Mouse (Mus musculus): Measurements from ENCODE around the gene Rasa2.
A peak's percentile ranks its signal among the peaks of the same experiment; 100 is the strongest.
"Not testable (repeated sequence)": the region's sequence is repeated elsewhere in the genome, so short reads cannot be mapped to it uniquely, and the experiment has no call there.

The Rasa2 gene

DNA sequence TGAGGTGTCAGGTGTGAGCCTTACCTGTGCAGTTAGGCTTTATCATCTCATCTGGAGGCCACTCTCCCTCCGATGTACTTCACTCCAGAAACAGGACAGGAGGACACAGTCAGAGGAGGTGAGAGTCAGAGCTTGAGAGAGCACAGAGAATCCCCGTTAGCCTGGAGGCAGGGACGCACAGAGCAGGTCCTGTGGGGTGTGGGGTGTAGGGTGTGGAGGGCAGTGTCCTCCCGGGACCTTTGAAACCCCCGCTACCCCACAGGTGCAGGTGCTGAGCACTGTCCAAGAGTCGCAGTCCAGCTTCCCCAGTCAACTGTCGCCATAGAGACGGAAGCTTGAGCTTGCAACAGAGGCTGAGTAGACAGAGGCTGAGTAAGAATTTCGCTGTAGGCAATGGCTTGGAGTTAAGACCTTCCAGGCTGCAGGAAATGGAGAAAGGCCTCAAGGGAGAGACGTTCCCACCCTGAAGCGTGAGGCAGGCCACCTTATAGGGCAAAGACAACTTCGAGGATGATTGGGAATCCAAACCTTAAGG, 106.4 kb downstream of the Rasa2 start, which contains the start of gene Gm28729:
TSS of gene Gm28729 (minus strand) at position 293 of the 535 bp plus-strand sequence.
- no peak for DNase-seq (ENCODE audit: low spot score)

DNA sequence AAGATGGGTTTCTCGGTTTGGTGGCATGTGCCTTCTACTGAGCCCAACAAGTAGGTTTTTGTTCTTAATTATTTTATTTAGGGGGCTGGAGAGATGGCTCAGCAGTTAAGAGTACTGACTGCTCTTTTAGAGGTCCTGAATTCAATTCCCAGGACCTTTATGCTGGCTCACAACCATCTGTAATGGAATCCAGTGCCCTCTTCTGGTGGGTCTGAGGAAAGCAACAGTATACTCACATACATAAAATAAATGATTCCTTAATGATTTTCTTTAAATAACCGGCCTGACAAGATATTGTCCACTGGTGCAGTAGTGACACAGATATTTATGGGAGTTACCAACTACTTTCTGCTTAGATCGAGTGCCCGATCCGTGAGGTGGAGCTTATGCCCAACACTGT, 108.3 kb downstream of the Rasa2 start:
- DNase-seq (ENCODE audit: low spot score) = no peak

DNA sequence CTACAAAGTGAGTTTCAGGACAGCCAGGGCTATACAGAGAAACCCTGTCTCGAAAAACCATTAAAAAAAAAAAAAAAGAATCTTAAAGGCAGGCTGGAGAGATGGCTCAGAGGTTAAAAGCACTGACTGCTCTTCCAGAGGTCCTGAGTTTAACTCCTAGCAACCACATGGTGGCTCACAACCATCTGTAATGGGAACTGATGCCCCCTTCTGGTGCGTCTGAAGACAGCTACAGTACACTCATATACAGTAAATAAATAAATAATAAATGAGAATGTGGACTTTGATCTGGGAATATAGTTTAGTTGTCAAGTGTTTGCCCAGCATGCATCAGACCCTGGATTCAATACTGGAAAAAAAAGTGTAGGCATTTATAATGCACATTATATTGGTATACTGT, 109.8 kb downstream of the Rasa2 start:
- not testable (repeated sequence) for DNase-seq (ENCODE audit: low spot score)

DNA sequence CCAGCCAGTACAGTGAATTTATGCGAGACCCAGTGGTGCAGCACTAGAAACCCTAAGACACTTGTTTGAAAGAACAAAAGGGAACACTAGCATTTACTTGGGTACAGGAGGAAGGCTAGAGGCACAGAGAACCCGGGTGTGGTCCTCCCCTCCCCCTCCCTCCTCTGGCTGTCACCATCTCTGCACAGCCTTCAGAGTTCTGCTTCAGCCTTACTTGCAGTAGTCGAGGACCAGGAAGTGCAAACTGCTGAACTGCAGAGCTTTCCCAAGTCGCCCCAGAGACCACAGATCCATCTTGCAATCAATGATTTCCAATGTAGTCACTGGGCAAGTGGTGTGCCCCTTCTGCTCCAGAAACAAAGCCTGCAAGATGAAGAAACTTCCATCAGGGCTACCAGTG, 114.0 kb downstream of the Rasa2 start:
- no peak for DNase-seq (ENCODE audit: low spot score)

DNA sequence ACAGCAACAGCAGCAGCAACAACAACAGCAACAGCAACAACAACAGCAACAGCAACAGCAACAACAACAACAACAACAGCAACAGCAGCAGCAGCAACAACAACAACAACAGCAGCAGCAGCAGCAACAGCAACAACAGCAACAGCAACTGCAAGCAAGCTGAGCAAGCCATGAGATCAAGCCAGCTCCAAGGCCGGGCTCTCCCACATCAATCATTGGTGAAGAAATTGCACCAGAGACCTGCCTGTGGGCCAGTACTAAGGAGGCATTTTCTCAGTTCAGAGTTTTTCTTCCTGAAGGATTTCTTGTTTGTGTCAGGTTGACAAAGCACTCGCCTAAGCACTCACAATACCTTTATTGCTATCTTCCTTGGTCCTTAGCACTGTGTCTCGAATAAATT, 114.6 kb downstream of the Rasa2 start:
- DNase-seq (ENCODE audit: low spot score) = no peak

DNA sequence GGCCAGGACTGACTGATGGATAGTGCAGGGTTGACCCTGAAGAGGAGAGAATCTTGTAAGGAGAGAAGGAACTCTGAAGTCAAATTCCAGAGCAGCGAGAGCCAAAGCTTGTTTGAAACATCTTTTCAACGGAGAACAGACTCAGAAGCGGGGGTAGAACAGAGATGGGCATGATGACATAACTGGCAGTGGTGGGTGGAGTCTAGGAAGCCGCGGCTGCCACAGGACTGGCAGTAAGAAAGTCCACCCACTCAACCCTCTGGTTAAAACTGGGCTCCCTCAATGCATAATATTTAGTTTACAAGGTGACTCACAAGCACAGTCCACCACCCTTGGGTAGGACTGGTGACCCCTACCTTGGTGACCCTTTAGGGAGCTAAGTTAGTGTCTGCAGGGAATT, 115.7 kb downstream of the Rasa2 start:
- DNase-seq (ENCODE audit: low spot score) = no peak

DNA sequence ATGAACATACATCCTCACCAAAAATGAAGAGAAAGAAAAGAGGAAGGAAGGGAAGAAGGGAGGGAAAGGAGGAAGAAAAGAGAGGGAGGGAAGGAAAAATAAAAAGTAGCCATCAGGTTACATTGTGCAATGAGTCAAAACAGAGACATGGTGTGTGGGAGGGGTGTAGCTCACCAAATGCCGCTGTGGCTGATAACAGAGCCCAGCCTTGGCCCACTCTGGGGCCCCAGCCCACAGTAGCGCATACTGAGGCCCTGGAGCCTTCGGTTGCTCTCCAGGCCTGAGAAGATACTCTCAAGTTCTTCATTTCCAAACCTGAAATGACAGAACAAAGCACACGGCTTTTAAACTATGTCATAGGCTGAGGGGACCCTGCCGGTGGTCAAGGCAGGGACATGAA, 117.1 kb downstream of the Rasa2 start:
- DNase-seq (ENCODE audit: low spot score) = no peak

DNA sequence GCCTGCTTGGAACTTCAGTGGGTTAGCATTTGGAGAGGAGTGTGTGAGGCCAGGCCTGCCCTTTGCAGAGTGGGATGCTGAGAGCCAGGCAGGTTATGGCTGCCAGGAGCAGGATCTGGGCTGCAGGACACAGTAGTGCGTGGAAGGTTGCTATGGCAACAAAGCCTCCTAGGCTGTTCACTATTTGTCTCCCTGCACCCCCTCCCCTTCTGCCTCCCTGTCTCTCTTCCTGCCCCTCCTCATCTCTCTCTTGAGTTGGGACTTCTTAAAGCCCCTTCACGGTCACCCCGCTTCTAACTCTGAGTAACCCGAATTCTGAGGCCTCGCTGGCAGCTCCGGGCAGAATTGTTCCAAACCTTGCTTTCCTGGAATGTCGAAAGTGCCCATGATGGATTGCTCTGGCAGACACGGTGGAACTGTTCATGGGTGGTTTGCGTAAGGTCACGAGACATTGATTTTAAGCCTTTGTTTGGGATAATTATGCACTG, 125.4 kb downstream of the Rasa2 start:
- DNase-seq (ENCODE audit: low spot score) = peak; percentile 82

DNA sequence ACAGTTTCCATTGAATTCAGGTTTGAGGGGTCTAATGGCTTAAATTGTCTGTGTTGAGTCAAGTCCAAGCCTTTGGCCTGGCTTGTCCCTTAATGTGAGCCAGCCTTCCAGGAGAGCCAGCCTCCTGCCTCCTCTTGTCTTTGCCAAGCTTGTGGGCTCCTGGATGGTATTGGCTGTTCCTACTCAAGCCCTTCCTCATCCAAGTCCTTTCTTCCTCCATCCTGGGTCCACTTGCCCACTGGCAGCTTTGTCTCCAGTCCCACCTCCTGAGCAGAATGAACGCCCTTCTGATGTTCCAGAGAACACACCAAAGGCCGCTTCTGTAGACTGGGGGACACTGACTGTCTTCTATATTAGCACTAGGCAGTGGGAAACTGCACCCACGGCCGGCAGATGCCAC, 126.3 kb downstream of the Rasa2 start:
- no peak for DNase-seq (ENCODE audit: low spot score)

DNA sequence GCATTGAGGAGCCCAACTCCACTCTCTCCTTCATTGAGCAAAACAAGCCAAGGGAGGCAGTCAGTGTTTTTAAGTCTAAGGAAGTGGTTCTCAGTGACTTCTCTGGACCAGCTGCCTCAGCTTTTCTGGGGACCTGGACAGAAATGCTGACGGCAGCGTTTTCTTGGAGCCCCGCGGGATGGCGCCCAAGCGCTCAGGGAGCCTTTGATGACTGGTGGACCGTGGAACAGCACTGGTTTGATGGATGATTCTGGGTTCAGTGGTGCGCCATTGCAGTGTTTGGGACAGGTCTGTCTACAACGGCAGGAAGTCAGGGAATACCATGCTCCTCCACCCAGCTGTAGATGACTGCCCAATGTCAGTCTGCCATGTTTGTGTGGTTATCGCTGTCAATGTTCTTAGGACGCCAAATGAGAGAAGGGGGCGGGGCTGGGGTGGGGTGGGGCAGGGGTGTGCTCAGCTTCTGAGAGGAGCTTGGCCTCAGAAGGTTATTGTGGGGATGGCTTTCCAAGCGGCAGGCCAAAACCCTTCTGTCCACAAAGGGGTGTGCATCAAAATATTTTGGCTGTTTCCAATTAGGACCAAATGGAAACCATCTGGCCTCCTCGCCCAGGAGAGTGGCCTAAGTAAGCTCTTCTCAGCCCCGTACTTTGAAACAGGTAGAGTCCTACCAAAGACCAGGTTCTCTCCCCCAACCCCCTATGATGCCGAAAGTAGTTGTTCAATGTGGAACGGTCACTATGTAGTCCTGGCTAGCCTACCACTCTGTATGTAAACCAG, 127.1 kb downstream of the Rasa2 start:
- DNase-seq (ENCODE audit: low spot score) = peak; percentile 36

DNA sequence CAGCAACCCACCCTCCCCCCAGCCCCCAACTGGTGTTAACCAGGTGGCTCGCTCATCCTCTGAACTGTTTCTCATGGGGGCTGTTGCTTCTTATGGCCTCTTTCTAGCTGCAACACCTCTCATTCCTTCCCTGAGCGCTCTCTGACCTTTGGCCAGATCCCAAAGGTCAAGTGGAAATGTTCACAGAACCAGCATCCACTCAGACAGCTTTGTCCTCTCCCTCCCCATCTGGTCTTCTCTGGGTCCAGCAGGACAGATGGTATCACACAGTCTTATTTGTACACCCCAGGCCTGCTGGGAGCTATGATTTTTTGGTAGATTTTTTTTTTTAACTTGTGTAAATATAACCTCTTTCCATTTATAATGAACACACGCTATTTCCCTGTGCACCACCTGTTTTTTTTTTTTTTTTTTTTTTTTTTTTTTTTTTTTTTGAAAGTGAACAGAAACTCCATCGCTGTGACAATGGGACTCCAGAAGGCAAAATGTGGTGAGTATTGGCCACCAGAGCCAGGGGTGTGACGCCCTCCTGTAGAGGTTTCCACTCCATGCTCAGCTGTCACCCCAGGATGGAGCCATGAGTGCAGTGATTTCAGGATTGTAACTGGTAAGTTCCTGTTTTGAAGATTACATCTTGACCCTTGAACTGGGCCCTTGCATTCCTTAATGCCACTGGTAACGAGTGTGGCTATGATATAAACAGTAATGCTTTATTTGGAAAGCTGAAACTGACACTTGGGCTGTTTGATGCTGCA, 128.4 kb downstream of the Rasa2 start:
- no peak for DNase-seq (ENCODE audit: low spot score)

DNA sequence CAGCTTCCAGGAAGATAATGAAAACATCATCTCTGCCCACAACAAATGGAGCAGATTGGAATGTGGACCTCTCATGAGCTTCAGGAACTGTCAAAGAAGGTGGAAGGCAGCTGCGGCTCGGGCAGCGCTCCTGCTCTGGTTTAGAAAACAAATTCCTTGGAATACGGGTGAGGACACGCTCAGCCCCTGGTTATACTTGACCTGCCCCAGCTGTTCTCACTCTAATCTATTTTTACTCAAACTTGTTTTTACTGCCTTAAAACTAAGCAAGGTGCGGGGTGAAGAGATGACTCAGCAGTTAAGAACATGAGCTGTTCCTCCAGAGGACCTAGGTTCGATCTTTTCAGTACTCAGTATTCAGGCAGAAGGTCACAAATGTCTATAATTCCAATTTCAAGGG, 130.2 kb downstream of the Rasa2 start:
- DNase-seq (ENCODE audit: low spot score) = no peak

DNA sequence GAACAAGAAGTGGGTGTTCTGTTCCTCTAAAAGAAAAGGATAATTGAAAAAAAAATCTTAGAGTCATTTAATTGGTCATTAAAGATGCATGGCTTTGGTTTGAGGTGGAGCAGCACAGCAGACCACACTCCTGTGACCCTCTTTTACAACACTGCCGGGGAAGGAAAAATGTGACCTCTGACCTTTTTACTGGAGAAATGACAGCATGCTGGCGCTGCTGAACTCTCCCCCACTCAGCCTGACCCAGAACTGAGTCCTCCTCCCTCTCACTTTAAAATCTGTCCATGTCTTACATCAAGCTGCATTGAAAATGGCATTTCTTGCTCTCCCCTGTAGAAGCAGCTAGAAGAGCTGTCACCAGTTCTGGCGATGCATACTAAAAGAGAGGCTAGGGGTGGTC, 138.2 kb downstream of the Rasa2 start:
- DNase-seq (ENCODE audit: low spot score) = peak; percentile 63

DNA sequence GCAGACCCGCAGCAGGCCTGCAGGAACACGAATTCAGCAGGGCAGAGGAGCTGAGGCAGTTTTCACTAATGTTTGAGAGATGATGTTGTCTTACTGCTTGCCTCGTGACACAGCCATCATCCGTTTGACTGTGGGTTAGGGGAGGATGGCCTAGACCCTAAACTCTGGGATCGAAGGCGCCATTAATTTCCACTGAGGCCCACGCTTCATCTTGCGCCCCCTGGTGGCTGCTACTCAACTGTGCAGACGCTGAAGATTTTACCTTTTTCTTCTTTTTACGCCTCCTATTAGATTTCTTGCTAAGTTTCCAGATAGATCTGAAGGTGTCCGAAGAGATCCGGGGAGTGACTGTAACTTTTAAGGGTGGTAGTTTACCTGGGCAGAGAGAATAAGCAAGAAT, 139.6 kb downstream of the Rasa2 start:
- peak; percentile 72 for DNase-seq (ENCODE audit: low spot score)
